ENCODE assay signal across 15 mouse cellular contexts in the genomic region with DNA sequence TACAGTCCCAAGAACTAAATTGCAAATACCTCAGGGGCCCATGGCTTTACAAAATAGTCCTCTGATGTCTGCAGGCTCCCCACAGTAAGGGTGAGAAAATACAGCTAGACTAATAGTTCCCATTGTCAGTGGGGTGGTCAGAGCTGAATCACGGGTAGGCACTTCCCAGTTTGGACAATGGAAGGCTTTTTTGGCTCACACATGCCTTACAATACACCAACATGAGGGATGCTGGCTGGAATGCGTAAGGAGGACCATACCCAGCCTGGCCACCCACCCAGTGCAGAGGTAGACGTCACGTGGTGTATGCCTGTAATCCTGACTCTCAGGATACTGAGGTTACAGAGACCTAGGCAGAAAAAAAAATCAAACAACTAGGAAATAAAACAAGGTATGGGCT. TPM values are rescaled to one million over a fixed set of nuclear protein-coding genes. Genes with fewer than 3 reads are reported as not detected.
DNase-seq lines count a peak whose midpoint lies in the region; ATAC-seq and TF ChIP-seq lines count a peak whose summit lies in the region.
"Had no signal": no experiment of that assay in that cellular context is flagged by ENCODE, and none has a peak within 500 bp of the region (broad histone marks: within the 10 kb centered on the region; RNA-seq: fewer than 3 reads in every experiment).

No protein-coding gene starts in this region.

- DNase-seq in hindbrain, embryonic 10.5 days (ENCODE audit: low spot score), result no peak
- DNase-seq in hindbrain, embryonic 11.5 days (ENCODE audit: low spot score), result no peak
- DNase-seq in gastrocnemius, postnatal 25 days, result no peak
- DNase-seq in c-Kit-positive CD71-positive TER-119-positive erythroid progenitor cells, embryonic 14.5 days (ENCODE audit: low spot score), result no peak
- DNase-seq in testis, postnatal 10 days (ENCODE audit: low spot score), result no peak
- DNase-seq: adrenal gland, adult 8-10 months; cerebellum, adult 18-20 months; lung, postnatal 14 days; thymus, postnatal 14 days had no signal

- ATAC-seq in hindbrain, embryonic 16.5 days, result no peak
- 0 out of 2 replicates have a peak, but pooled peaks have one; percentile 45 for ATAC-seq in hindbrain, embryonic 11.5 days (ENCODE audit: low FRiP score)
- peak; percentile 38; the same call in 1 of the 2 replicates for ATAC-seq in midbrain, embryonic 15.5 days (replicated peaks)
- ATAC-seq: liver, embryonic 12.5 days had no signal

- H3K36me3 ChIP-seq in hindbrain, embryonic 10.5 days, result peaks cover 48% of the 10 kb centered on the region
- no peaks in the 10 kb centered on the region for H3K36me3 ChIP-seq in hindbrain, embryonic 16.5 days (ENCODE audit: control insufficient read depth, insufficient read depth, low read length)
- no peaks in the 10 kb centered on the region for H3K36me3 ChIP-seq in hindbrain, embryonic 11.5 days (ENCODE audit: control insufficient read depth, insufficient read depth, low read length)
- H3K36me3 ChIP-seq in midbrain, embryonic 15.5 days (replicated peaks), result no peaks in the 10 kb centered on the region
- H3K36me3 ChIP-seq: embryonic facial prominence, embryonic 13.5 days; intestine, embryonic 15.5 days; liver, embryonic 12.5 days had no signal

- H3K27ac ChIP-seq in hindbrain, embryonic 10.5 days, result peak overlapping the region; percentile 16; the same call in 1 of the 2 replicates
- no peak overlapping the region for H3K27ac ChIP-seq in hindbrain, embryonic 16.5 days (ENCODE audit: low read depth, low read length)
- H3K27ac ChIP-seq in cortical plate, adult 2 months (ENCODE audit: insufficient read depth, low read length), result peak overlapping the region; percentile 69
- H3K27ac ChIP-seq in hindbrain, embryonic 11.5 days (ENCODE audit: low read depth, low read length), result no peak overlapping the region
- H3K27ac ChIP-seq in midbrain, embryonic 15.5 days, result peak overlapping the region; percentile 48; the same call in 1 of the 2 replicates
- H3K27ac ChIP-seq: intestine, embryonic 15.5 days; liver, embryonic 12.5 days had no signal

- 39% methylated on average over 4 of the region's 4 CpGs for WGBS in hindbrain, embryonic 10.5 days
- WGBS in hindbrain, embryonic 16.5 days, result 27% methylated on average over 4 of the region's 4 CpGs
- 50% methylated on average over 4 of the region's 4 CpGs for WGBS in hindbrain, embryonic 11.5 days
- WGBS in midbrain, embryonic 15.5 days, result 18% methylated on average over 4 of the region's 4 CpGs

- TF ChIP-seq CTCF in cortical plate, adult 2 months (IDR thresholded peaks at IDR 0.05; ENCODE audit: extremely low read depth, insufficient read depth, low read length), result no peak

- no peak overlapping the region for H3K4me3 ChIP-seq in hindbrain, embryonic 10.5 days
- no peak overlapping the region for H3K4me3 ChIP-seq in hindbrain, embryonic 16.5 days (ENCODE audit: low read length)
- no peak overlapping the region for H3K4me3 ChIP-seq in cortical plate, adult 2 months (ENCODE audit: insufficient read depth, low read length)
- H3K4me3 ChIP-seq in hindbrain, embryonic 11.5 days (ENCODE audit: low read depth, low read length), result no peak overlapping the region
- no peak overlapping the region for H3K4me3 ChIP-seq in midbrain, embryonic 15.5 days
- H3K4me3 ChIP-seq: embryonic facial prominence, embryonic 13.5 days; intestine, embryonic 15.5 days; liver, embryonic 12.5 days had no signal

- no peak for TF ChIP-seq POLR2A in cortical plate, adult 2 months (IDR thresholded peaks at IDR 0.05; ENCODE audit: extremely low read depth, insufficient read depth, low read length)

- no peaks in the 10 kb centered on the region for H3K9me3 ChIP-seq in hindbrain, embryonic 10.5 days
- H3K9me3 ChIP-seq in hindbrain, embryonic 16.5 days (ENCODE audit: control insufficient read depth, low read length), result no peaks in the 10 kb centered on the region
- no peaks in the 10 kb centered on the region for H3K9me3 ChIP-seq in hindbrain, embryonic 11.5 days (ENCODE audit: control insufficient read depth, low read length)
- no peaks in the 10 kb centered on the region for H3K9me3 ChIP-seq in midbrain, embryonic 15.5 days
- H3K9me3 ChIP-seq: embryonic facial prominence, embryonic 13.5 days; intestine, embryonic 15.5 days; liver, embryonic 12.5 days had no signal

- no peak overlapping the region for H3K9ac ChIP-seq in hindbrain, embryonic 16.5 days (ENCODE audit: low read depth, low read length)
- H3K9ac ChIP-seq in hindbrain, embryonic 11.5 days (ENCODE audit: low read depth, low read length), result no peak overlapping the region
- no peak overlapping the region for H3K9ac ChIP-seq in midbrain, embryonic 15.5 days
- H3K9ac ChIP-seq: embryonic facial prominence, embryonic 13.5 days; intestine, embryonic 15.5 days; liver, embryonic 12.5 days had no signal

- no peaks in the 10 kb centered on the region for H3K27me3 ChIP-seq in hindbrain, embryonic 10.5 days (ENCODE audit: insufficient read depth, poor library complexity, severe bottlenecking)
- H3K27me3 ChIP-seq in hindbrain, embryonic 16.5 days (replicated peaks; ENCODE audit: control insufficient read depth, insufficient read depth, low read length), result no peaks in the 10 kb centered on the region
- no peaks in the 10 kb centered on the region for H3K27me3 ChIP-seq in hindbrain, embryonic 11.5 days (ENCODE audit: control insufficient read depth, insufficient read depth, low read length)
- no peaks in the 10 kb centered on the region for H3K27me3 ChIP-seq in midbrain, embryonic 15.5 days (replicated peaks)
- H3K27me3 ChIP-seq: embryonic facial prominence, embryonic 13.5 days; intestine, embryonic 15.5 days; liver, embryonic 12.5 days had no signal

- H3K4me2 ChIP-seq in hindbrain, embryonic 16.5 days (ENCODE audit: low read length), result no peak overlapping the region
- no peak overlapping the region for H3K4me2 ChIP-seq in hindbrain, embryonic 11.5 days (replicated peaks; ENCODE audit: low read depth, low read length)
- H3K4me2 ChIP-seq in midbrain, embryonic 15.5 days, result no peak overlapping the region
- H3K4me2 ChIP-seq: embryonic facial prominence, embryonic 13.5 days; intestine, embryonic 15.5 days; liver, embryonic 12.5 days had no signal

- peaks cover 42% of the 10 kb centered on the region for H3K4me1 ChIP-seq in hindbrain, embryonic 10.5 days (replicated peaks)
- peaks cover 30% of the 10 kb centered on the region for H3K4me1 ChIP-seq in hindbrain, embryonic 16.5 days (ENCODE audit: control insufficient read depth, insufficient read depth, low read depth, low read length)
- H3K4me1 ChIP-seq in cortical plate, adult 2 months (ENCODE audit: control insufficient read depth, insufficient read depth, low read length), result peaks cover 42% of the 10 kb centered on the region
- no peaks in the 10 kb centered on the region for H3K4me1 ChIP-seq in hindbrain, embryonic 11.5 days (replicated peaks; ENCODE audit: control insufficient read depth, insufficient read depth, low read length)
- H3K4me1 ChIP-seq in midbrain, embryonic 15.5 days, result peaks cover 41% of the 10 kb centered on the region

RNA-seq across cellular contexts. Expression of a gene that starts 39.2 kb away (rescaled TPM):
- polyA plus RNA-seq in hindbrain, embryonic 10.5 days (2016; fragmentation: Nextera tagmentation; extraction: Ambion mirVana), result 3.1 and 3.7 TPM in 2 replicates
- 4.7 and 5.4 TPM in 2 replicates for polyA plus RNA-seq in hindbrain, embryonic 16.5 days (2015; fragmentation: Nextera tagmentation; extraction: Ambion mirVana)
- polyA plus RNA-seq in cortical plate, adult 2 months (2012; rRNA removed), result 39.2 and 43.7 TPM in 2 replicates
- polyA plus RNA-seq in hindbrain, embryonic 11.5 days (2014; fragmentation: Nextera tagmentation; extraction: Ambion mirVana), result 5.1 and 5.7 TPM in 2 replicates
- 5.0 and 6.4 TPM in 2 replicates for polyA plus RNA-seq in midbrain, embryonic 15.5 days (2015; fragmentation: Nextera tagmentation; extraction: Ambion mirVana)
- total RNA-seq in gastrocnemius, postnatal 25 days (2021), result 10 to 100 TPM; 12.6 to 19.4 TPM

Comparison
In these comparisons a context has a peak if more than half of its experiments do, and no peak if none do; other contexts are left out.
1. H3K27ac ChIP-seq: peak in hindbrain, embryonic 10.5 days (single experiment), cortical plate, adult 2 months (single experiment) and midbrain, embryonic 15.5 days (single experiment); none in hindbrain, embryonic 16.5 days (single experiment) and hindbrain, embryonic 11.5 days (single experiment).